Mouse (Mus musculus) MEL-GATA-1-ER (cell line): ENCODE measurements around the gene Dusp12.
A peak's percentile ranks its signal among the peaks of the same experiment; 100 is the strongest.

ENCODE experiments used
- DNase-seq: peaks from one replicate; pipeline ENCODE4 v3.0.0-alpha.2; 2012; ENCODE audit warnings: low read depth; ENCODE audit errors: extremely low read depth

Gene Dusp12

GRCm38 (mm10) chr1:170884978-170885561 lies at the start of gene Dusp12, which contains the start of gene Gm26620:
Gene Dusp12 (minus strand): TSS chr1:170885540.
Gene Gm26620 (plus strand): TSS chr1:170885065.
- peak; percentile 87 for DNase-seq

- peak; percentile 62 for DNase-seq
Observed at GRCm38 (mm10) chr1:170934383-170934782, 49.0 kb upstream of the Dusp12 start.

- DNase-seq, result peak; percentile 39
Observed at GRCm38 (mm10) chr1:170933940-170934339, 48.6 kb upstream of the Dusp12 start.

- no peak for DNase-seq
Observed at GRCm38 (mm10) chr1:170933386-170933920, 48.1 kb upstream of the Dusp12 start.

- DNase-seq, result peak; percentile 63
Observed at GRCm38 (mm10) chr1:170932043-170932442, 46.7 kb upstream of the Dusp12 start.

- DNase-seq, result no peak
Observed at GRCm38 (mm10) chr1:170929245-170929644, 43.9 kb upstream of the Dusp12 start.

- no peak for DNase-seq
Observed at GRCm38 (mm10) chr1:170928467-170928866, 43.1 kb upstream of the Dusp12 start.

GRCm38 (mm10) chr1:170927378-170927777 lies 42.0 kb upstream of the Dusp12 start, which contains the start of gene Fcrla:
Gene Fcrla (minus strand): TSS chr1:170927583.
- DNase-seq, result no peak

GRCm38 (mm10) chr1:170926941-170927340 lies 41.6 kb upstream of the Dusp12 start:
- no peak for DNase-seq

GRCm38 (mm10) chr1:170924485-170924884 lies 39.1 kb upstream of the Dusp12 start:
- DNase-seq, result peak; percentile 88

- DNase-seq, result no peak
Observed at GRCm38 (mm10) chr1:170919308-170919707, 34.0 kb upstream of the Dusp12 start.

- DNase-seq, result no peak
Observed at GRCm38 (mm10) chr1:170915657-170916056, 30.3 kb upstream of the Dusp12 start.

GRCm38 (mm10) chr1:170912891-170913615 lies 27.7 kb upstream of the Dusp12 start, which contains the start of gene Fcrlb:
Gene Fcrlb (minus strand): TSS chr1:170912941.
- no peak for DNase-seq

- DNase-seq, result no peak
Observed at GRCm38 (mm10) chr1:170911907-170912660, 26.7 kb upstream of the Dusp12 start.

GRCm38 (mm10) chr1:170908341-170908740 lies 23.0 kb upstream of the Dusp12 start:
- no peak for DNase-seq

GRCm38 (mm10) chr1:170907456-170908191 lies 22.3 kb upstream of the Dusp12 start:
- no peak for DNase-seq

- no peak for DNase-seq
Observed at GRCm38 (mm10) chr1:170907111-170907455, 21.7 kb upstream of the Dusp12 start.

GRCm38 (mm10) chr1:170903485-170903884 lies 18.1 kb upstream of the Dusp12 start:
- DNase-seq, result no peak

- DNase-seq, result peak; percentile 84
Observed at GRCm38 (mm10) chr1:170901536-170902238, 16.3 kb upstream of the Dusp12 start.

GRCm38 (mm10) chr1:170900799-170901467 lies 15.6 kb upstream of the Dusp12 start:
- peak; percentile 80 for DNase-seq
